Mouse (Mus musculus) small intestine, adult 2 months (tissue): Measurements from ENCODE around the gene Map1b. TPM values are rescaled to one million over a fixed set of nuclear protein-coding genes. Genes with fewer than 3 reads are reported as not detected.

ENCODE experiments used
- H3K27ac ChIP-seq: fragments of 200-500 bp; 2 replicates; pipeline ENCODE4 v1.5.1; 2012; ENCODE audit warnings: low read depth, low read length, control low read depth, inconsistent platforms; ENCODE audit not compliant: insufficient read depth
- H3K27me3 ChIP-seq: fragments of 200-500 bp; 2 replicates; pipeline ENCODE4 v1.6.1; 2012; ENCODE audit warnings: mild to moderate bottlenecking, moderate library complexity, low read length, inconsistent platforms; ENCODE audit not compliant: control insufficient read depth, insufficient read depth
- H3K36me3 ChIP-seq: fragments of 200-500 bp; 2 replicates; pipeline ENCODE4 v1.6.1; 2012; ENCODE audit warnings: mild to moderate bottlenecking, low read length, control low read depth, inconsistent platforms; ENCODE audit not compliant: control insufficient read depth, insufficient read depth
- H3K4me1 ChIP-seq: fragments of 200-500 bp; 2 replicates; pipeline ENCODE4 v1.6.1; 2012; ENCODE audit warnings: low read length, inconsistent platforms, mixed read lengths; ENCODE audit not compliant: control insufficient read depth, insufficient read depth, insufficient read length
- H3K4me3 ChIP-seq: fragments of 200-500 bp; 2 replicates; pipeline ENCODE4 v1.5.1; 2012; ENCODE audit warnings: low read depth, mild to moderate bottlenecking, control low read depth, inconsistent platforms, low read length, moderate library complexity
- CTCF ChIP-seq: fragments of 200-500 bp; IDR thresholded peaks from 2 replicates; pipeline ENCODE4 v1.5.1; 2012; ENCODE audit warnings: low read depth, mild to moderate bottlenecking, control low read depth, inconsistent platforms, low read length, moderate library complexity, mixed read lengths; ENCODE audit not compliant: insufficient replicate concordance, insufficient read length; ENCODE audit errors: extremely low read depth
- POLR2A ChIP-seq: fragments of 200-500 bp; IDR thresholded peaks from 2 replicates; pipeline ENCODE4 v1.6.1; 2012; ENCODE audit warnings: low read depth, mild to moderate bottlenecking, control low read depth, inconsistent platforms, low read length, moderate library complexity
- WGBS: fragments of 180-500 bp; shearing (Covaris S2); methylation state at CpG from one replicate; pipeline ENCODE4 v1.1.7; 2018; 5-methylcytosine and 5-hydroxymethylcytosine counted together
- polyA plus RNA-seq: library from polyadenylated mRNA; depleted of rRNA; stranded (reverse); fragments of >200 nt; gene quantifications from 2 replicates; pipeline ENCODE4 v1.2.3, GENCODE M21; 2012

Map1b gene
- polyA plus RNA-seq, 1 experiment: 0.74 TPM

- 61% methylated on average over 11 of the region's 11 CpGs for WGBS
- no peak overlapping the region for H3K4me3 ChIP-seq
- H3K36me3 ChIP-seq: no peaks in the 10 kb centered on the region
- TF ChIP-seq POLR2A (no peak), CTCF (no peak)
- H3K27me3 ChIP-seq: no peaks in the 10 kb centered on the region
- no peak overlapping the region for H3K27ac ChIP-seq
- H3K4me1 ChIP-seq: no peaks in the 10 kb centered on the region
These were observed 68.7 kb downstream of the Map1b start for GRCm38 (mm10) chr13:99447403-99448199.

- Histone ChIP-seq H3K4me1 (no peaks in the 10 kb centered on the region), H3K27ac (no peak overlapping the region), H3K4me3 (peak overlapping the region; percentile 18; the same call in 1 of the 2 replicates), H3K27me3 (no peaks in the 10 kb centered on the region), H3K36me3 (no peaks in the 10 kb centered on the region)
- no peak for TF ChIP-seq CTCF
- 83% methylated on average over 7 of the region's 7 CpGs for WGBS
These were observed 69.3 kb downstream of the Map1b start for GRCm38 (mm10) chr13:99447002-99447401.

- Histone ChIP-seq H3K27ac (no peak overlapping the region), H3K27me3 (no peaks in the 10 kb centered on the region), H3K36me3 (no peaks in the 10 kb centered on the region), H3K4me1 (no peaks in the 10 kb centered on the region), H3K4me3 (no peak overlapping the region)
- no peak for TF ChIP-seq POLR2A
- no peak for TF ChIP-seq CTCF
- 8% methylated on average over 6 of the region's 6 CpGs for WGBS
These were observed 71.5 kb downstream of the Map1b start for GRCm38 (mm10) chr13:99444880-99445279.

GRCm38 (mm10) chr13:99444431-99444871 lies 71.9 kb downstream of the Map1b start:
- TF ChIP-seq POLR2A: no peak
- no peak for TF ChIP-seq CTCF
- Histone ChIP-seq H3K4me1 (no peaks in the 10 kb centered on the region), H3K27ac (no peak overlapping the region), H3K36me3 (no peaks in the 10 kb centered on the region), H3K4me3 (no peak overlapping the region), H3K27me3 (no peaks in the 10 kb centered on the region)
- 35% methylated on average over 10 of the region's 10 CpGs for WGBS

GRCm38 (mm10) chr13:99443484-99444175 lies 72.7 kb downstream of the Map1b start:
- WGBS: 78% methylated on average over 7 of the region's 7 CpGs
- no peaks in the 10 kb centered on the region for H3K4me1 ChIP-seq
- H3K4me3 ChIP-seq: no peak overlapping the region
- no peak overlapping the region for H3K27ac ChIP-seq
- TF ChIP-seq CTCF: no peak
- no peak for TF ChIP-seq POLR2A
- H3K27me3 ChIP-seq: no peaks in the 10 kb centered on the region
- no peaks in the 10 kb centered on the region for H3K36me3 ChIP-seq

- H3K4me3 ChIP-seq: no peak overlapping the region
- no peak overlapping the region for H3K27ac ChIP-seq
- WGBS: 84% methylated on average over 12 of the region's 12 CpGs
- H3K36me3 ChIP-seq: no peaks in the 10 kb centered on the region
- TF ChIP-seq POLR2A (no peak), CTCF (no peak)
- no peaks in the 10 kb centered on the region for H3K4me1 ChIP-seq
- H3K27me3 ChIP-seq: no peaks in the 10 kb centered on the region
These were observed 73.7 kb downstream of the Map1b start for GRCm38 (mm10) chr13:99442434-99443249.

- Histone ChIP-seq H3K36me3 (no peaks in the 10 kb centered on the region), H3K27ac (no peak overlapping the region), H3K4me1 (no peaks in the 10 kb centered on the region), H3K27me3 (no peaks in the 10 kb centered on the region), H3K4me3 (no peak overlapping the region)
- no peak for TF ChIP-seq POLR2A
- 74% methylated on average over 18 of the region's 18 CpGs for WGBS
These were observed 74.5 kb downstream of the Map1b start for GRCm38 (mm10) chr13:99441700-99442433.
